Mouse (Mus musculus) testis, adult 2 months (tissue): Measurements from ENCODE around the gene Cfap61.

ENCODE experiments used
- CTCF ChIP-seq: fragments of 200-500 bp; IDR thresholded peaks from 2 replicates; pipeline ENCODE4 v1.5.1; 2012; ENCODE audit warnings: low read depth, mild to moderate bottlenecking, inconsistent platforms, low read length, moderate library complexity; ENCODE audit not compliant: control insufficient read depth, insufficient read depth, insufficient replicate concordance
- POLR2A ChIP-seq: fragments of 200-500 bp; IDR thresholded peaks from 2 replicates; pipeline ENCODE4 v1.6.1; 2012; ENCODE audit warnings: low read depth, mild to moderate bottlenecking, inconsistent platforms, low read length, moderate library complexity; ENCODE audit not compliant: control insufficient read depth

GRCm38 (mm10) chr2:146100489-146101060, 166.0 kb downstream of the Cfap61 start:
- no peak for TF ChIP-seq CTCF
- no peak for TF ChIP-seq POLR2A
